Mouse (Mus musculus) mouse trophoblast stem cell (cell line): ENCODE measurements around the gene Elk4.

ENCODE experiments used
- in situ Hi-C, 2 experiments: fragments of 300-500 bp; cut with MseI, MboI; formaldehyde crosslinking; loops; 2 replicates in 1 of 2; 3 replicates in 1 of 2; pipeline ENCODE4 v1.15.1; 2025

Elk4 gene

GRCm38 (mm10) chr1:132007282-132007815 is at the start of gene Elk4:
Gene Elk4, plus strand, starts transcription at chr1:132007607.
- in situ Hi-C loops: no loop called here

- in situ Hi-C loops: no loop called here
Measured at GRCm38 (mm10) chr1:131961004-131961403, 46.4 kb upstream of the Elk4 start.

- in situ Hi-C loops: no loop called here
Measured at GRCm38 (mm10) chr1:131962606-131963084, 44.8 kb upstream of the Elk4 start, which contains the start of gene Slc45a3. Gene Slc45a3, plus strand, starts transcription at chr1:131962967.

GRCm38 (mm10) chr1:131963085-131963951 is 44.1 kb upstream of the Elk4 start:
- in situ Hi-C loops: no loop called here

GRCm38 (mm10) chr1:131964100-131964499 is 43.3 kb upstream of the Elk4 start:
- in situ Hi-C loops: no loop called here

- in situ Hi-C loops: no loop called here
Measured at GRCm38 (mm10) chr1:131964580-131964979, 42.8 kb upstream of the Elk4 start.

- in situ Hi-C loops: no loop called here
Measured at GRCm38 (mm10) chr1:131965818-131966217, 41.6 kb upstream of the Elk4 start.

- in situ Hi-C loops: no loop called here
Measured at GRCm38 (mm10) chr1:131967336-131967735, 40.1 kb upstream of the Elk4 start.

- in situ Hi-C loops: no loop called here
Measured at GRCm38 (mm10) chr1:131968556-131968955, 38.9 kb upstream of the Elk4 start.

- in situ Hi-C loops: no loop called here
Measured at GRCm38 (mm10) chr1:131968983-131969382, 38.4 kb upstream of the Elk4 start.

- in situ Hi-C loops: no loop called here
Measured at GRCm38 (mm10) chr1:131969825-131970224, 37.6 kb upstream of the Elk4 start.

- in situ Hi-C loops: no loop called here
Measured at GRCm38 (mm10) chr1:131970322-131970660, 37.1 kb upstream of the Elk4 start.

- in situ Hi-C loops: no loop called here
Measured at GRCm38 (mm10) chr1:131970661-131971520, 36.5 kb upstream of the Elk4 start.

GRCm38 (mm10) chr1:131971771-131972497 is 35.5 kb upstream of the Elk4 start:
- in situ Hi-C loops: no loop called here

GRCm38 (mm10) chr1:131972498-131973334 is 34.7 kb upstream of the Elk4 start:
- in situ Hi-C loops: no loop called here

GRCm38 (mm10) chr1:131973991-131974390 is 33.4 kb upstream of the Elk4 start:
- in situ Hi-C loops: no loop called here

- in situ Hi-C loops: loop anchor here in 1 of 2 experiments (5.0 kb wide), 1 partner anchor 40 kb away; no protein-coding TSS in a partner anchor
Measured at GRCm38 (mm10) chr1:131976886-131977285, 30.5 kb upstream of the Elk4 start.

GRCm38 (mm10) chr1:131980471-131980870 is 26.9 kb upstream of the Elk4 start:
- in situ Hi-C loops: loop anchor here in 1 of 2 experiments (5.0 kb wide), 1 partner anchor 43 kb away; no protein-coding TSS in a partner anchor

GRCm38 (mm10) chr1:131981378-131982013 is 25.9 kb upstream of the Elk4 start:
- in situ Hi-C loops: loop anchor here in 1 of 2 experiments (5.0 kb wide), 1 partner anchor 44 kb away; no protein-coding TSS in a partner anchor

GRCm38 (mm10) chr1:131982907-131983306 is 24.5 kb upstream of the Elk4 start:
- in situ Hi-C loops: loop anchor here in 1 of 2 experiments (5.0 kb wide), 1 partner anchor 46 kb away; no protein-coding TSS in a partner anchor
